Comparison of ENCODE assay signal across 9 mouse cellular contexts in genomic region chrX:135008021-135008420, GRCm38 (mm10). TPM values are rescaled to one million over a fixed set of nuclear protein-coding genes. Genes with fewer than 3 reads are reported as not detected.
A peak's percentile ranks its signal among the peaks of the same experiment; 100 is the strongest.
DNase-seq lines count a peak whose midpoint lies in the region; ATAC-seq and TF ChIP-seq lines count a peak whose summit lies in the region.
"Had no signal": no experiment of that assay in that cellular context is flagged by ENCODE, and none has a peak within 500 bp of the region (broad histone marks: within the 10 kb centered on the region; RNA-seq: fewer than 3 reads in every experiment).

No protein-coding gene starts in this region.

- WGBS in heart, embryonic 10.5 days = 32% methylated on average over 5 of the region's 5 CpGs
- 25% methylated on average over 5 of the region's 5 CpGs for WGBS in heart, postnatal 0 days
- WGBS in lung, embryonic 14.5 days = 22% methylated on average over 5 of the region's 5 CpGs
- 23% methylated on average over 5 of the region's 5 CpGs for WGBS in stomach, embryonic 15.5 days

- peaks cover 4% of the 10 kb centered on the region; the same call in 1 of the 2 replicates for H3K27me3 ChIP-seq in heart, embryonic 10.5 days (ENCODE audit: insufficient read depth, poor library complexity, severe bottlenecking)
- H3K27me3 ChIP-seq in heart, postnatal 0 days (ENCODE audit: control insufficient read depth, insufficient read depth, low read length) = no peaks in the 10 kb centered on the region
- H3K27me3 ChIP-seq in lung, embryonic 14.5 days (ENCODE audit: insufficient read depth, low read length) = no peaks in the 10 kb centered on the region
- no peaks in the 10 kb centered on the region for H3K27me3 ChIP-seq in stomach, embryonic 15.5 days (replicated peaks)

- no peak for TF ChIP-seq EP300 in heart, postnatal 0 days (IDR thresholded peaks at IDR 0.05; ENCODE audit: low read depth)

- H3K9ac ChIP-seq in heart, postnatal 0 days (replicated peaks; ENCODE audit: low read depth, low read length) = peak overlapping the region; percentile 96
- no peak overlapping the region for H3K9ac ChIP-seq in lung, embryonic 14.5 days
- no peak overlapping the region for H3K9ac ChIP-seq in stomach, embryonic 15.5 days

- intact Hi-C loops in heart, postnatal 25 days (cut with DNase I) = no loop called here
- intact Hi-C loops in left cerebral cortex, postnatal 4 days (cut with DNase I) = no loop called here

- DNase-seq in heart, embryonic 10.5 days (ENCODE audit: low spot score) = no peak
- DNase-seq in heart, postnatal 25 days (ENCODE audit: low spot score) = no peak
- peak; percentile 23 for DNase-seq in heart, postnatal 0 days (ENCODE audit: low spot score)
- DNase-seq in lung, embryonic 14.5 days = peak; percentile 31
- DNase-seq in left cerebral cortex, postnatal 4 days = no peak
- DNase-seq in cerebellum, adult 9-11 months = no peak

- H3K36me3 ChIP-seq in heart, embryonic 10.5 days = no peaks in the 10 kb centered on the region
- no peaks in the 10 kb centered on the region for H3K36me3 ChIP-seq in heart, postnatal 0 days (replicated peaks; ENCODE audit: control insufficient read depth, insufficient read depth, low read length)
- H3K36me3 ChIP-seq in lung, embryonic 14.5 days (ENCODE audit: insufficient read depth) = no peaks in the 10 kb centered on the region
- H3K36me3 ChIP-seq in stomach, embryonic 15.5 days = no peaks in the 10 kb centered on the region

- H3K4me2 ChIP-seq in heart, postnatal 0 days (ENCODE audit: low read depth, low read length) = peak overlapping the region; percentile 64
- peak overlapping the region; percentile 55 for H3K4me2 ChIP-seq in lung, embryonic 14.5 days
- H3K4me2 ChIP-seq in stomach, embryonic 15.5 days = peak overlapping the region; percentile 41

- peak overlapping the region; percentile 72 for H3K4me3 ChIP-seq in heart, embryonic 10.5 days
- H3K4me3 ChIP-seq in bone marrow macrophage, adult 2 months (ENCODE audit: insufficient read depth, low read length) = peak overlapping the region; percentile 28
- H3K4me3 ChIP-seq in heart, postnatal 0 days (ENCODE audit: low read depth, low read length) = peak overlapping the region; percentile 79
- peak overlapping the region; percentile 60 for H3K4me3 ChIP-seq in lung, embryonic 14.5 days (ENCODE audit: low read depth, low read length)
- H3K4me3 ChIP-seq in stomach, embryonic 15.5 days (replicated peaks) = peak overlapping the region; percentile 61

- no peak for ATAC-seq in heart, postnatal 0 days (ENCODE audit: insufficient read depth, low read depth)
- no peak for ATAC-seq in lung, embryonic 14.5 days (ENCODE audit: insufficient read depth)
- no peak for ATAC-seq in stomach, embryonic 15.5 days (ENCODE audit: insufficient read depth, low FRiP score, low read depth)

- no peak for TF ChIP-seq CTCF in bone marrow macrophage, adult 2 months (IDR thresholded peaks at IDR 0.05; ENCODE audit: low read depth, low read length)
- TF ChIP-seq CTCF in heart, postnatal 0 days (IDR thresholded peaks at IDR 0.05; ENCODE audit: low read depth) = no peak
- no peak for TF ChIP-seq CTCF in lung, embryonic 14.5 days (IDR thresholded peaks at IDR 0.05; ENCODE audit: low read depth)

- no peak for TF ChIP-seq POLR2A in bone marrow macrophage, adult 2 months (IDR thresholded peaks at IDR 0.05; ENCODE audit: borderline replicate concordance, low read depth, low read length)

- H3K27ac ChIP-seq in heart, embryonic 10.5 days = peak overlapping the region; percentile 95
- peak overlapping the region; percentile 69 for H3K27ac ChIP-seq in bone marrow macrophage, adult 2 months (ENCODE audit: insufficient read depth, low read depth, low read length)
- peak overlapping the region; percentile 99 for H3K27ac ChIP-seq in heart, postnatal 0 days (ENCODE audit: low read depth)
- no peak overlapping the region for H3K27ac ChIP-seq in lung, embryonic 14.5 days (ENCODE audit: low read depth)
- no peak overlapping the region for H3K27ac ChIP-seq in stomach, embryonic 15.5 days

- no peaks in the 10 kb centered on the region for H3K9me3 ChIP-seq in heart, embryonic 10.5 days
- H3K9me3 ChIP-seq in heart, postnatal 0 days (replicated peaks; ENCODE audit: control insufficient read depth, low read length) = no peaks in the 10 kb centered on the region
- H3K9me3 ChIP-seq in lung, embryonic 14.5 days (ENCODE audit: low read depth, low read length) = no peaks in the 10 kb centered on the region
- no peaks in the 10 kb centered on the region for H3K9me3 ChIP-seq in stomach, embryonic 15.5 days

- no peaks in the 10 kb centered on the region for H3K4me1 ChIP-seq in heart, embryonic 10.5 days
- no peaks in the 10 kb centered on the region for H3K4me1 ChIP-seq in bone marrow macrophage, adult 2 months (ENCODE audit: control insufficient read depth, insufficient read depth, low read length)
- H3K4me1 ChIP-seq in heart, postnatal 0 days (ENCODE audit: control insufficient read depth, insufficient read depth) = no peaks in the 10 kb centered on the region
- no peaks in the 10 kb centered on the region for H3K4me1 ChIP-seq in lung, embryonic 14.5 days (ENCODE audit: insufficient read depth)
- H3K4me1 ChIP-seq in stomach, embryonic 15.5 days = no peaks in the 10 kb centered on the region

RNA-seq across cellular contexts. Expression of gene Zmat1, which starts 1.0 kb away (rescaled TPM):
- 6.8 and 7.8 TPM in 2 replicates for polyA plus RNA-seq in heart, embryonic 10.5 days (2016; fragmentation: Nextera tagmentation; extraction: Ambion mirVana)
- total RNA-seq in heart, postnatal 25 days (2021) = 1 to 10 TPM; 3.7 to 6.6 TPM
- 5.6 and 6.4 TPM in 2 replicates for polyA plus RNA-seq in bone marrow macrophage, adult 2 months (2012; ENCODE audit: insufficient read depth, insufficient read length, missing spikeins)
- total RNA-seq in heart, postnatal 0 days (2014; rRNA removed; ENCODE audit: low replicate concordance) = 0.08 and 2.0 TPM in 2 replicates
- 5.6 and 6.8 TPM in 2 replicates for polyA plus RNA-seq in heart, postnatal 0 days (2015; fragmentation: Nextera tagmentation; extraction: Ambion mirVana)
- polyA plus RNA-seq in lung, embryonic 14.5 days (2014; fragmentation: Nextera tagmentation; extraction: Ambion mirVana) = 4.8 and 7.0 TPM in 2 replicates
- polyA plus RNA-seq in stomach, embryonic 15.5 days (2015; fragmentation: Nextera tagmentation; extraction: Ambion mirVana) = 4.9 and 5.4 TPM in 2 replicates
- 1 to 10 TPM; 7.4 to 8.4 TPM for total RNA-seq in left cerebral cortex, postnatal 4 days (2021)

RNA-seq across cellular contexts. Expression of gene Nxf2, which starts 43.5 kb away (rescaled TPM):
- 0.44 and 0.59 TPM in 2 replicates for polyA plus RNA-seq in heart, embryonic 10.5 days (2016; fragmentation: Nextera tagmentation; extraction: Ambion mirVana)
- total RNA-seq in heart, postnatal 25 days (2021) = not detected
- polyA plus RNA-seq in bone marrow macrophage, adult 2 months (2012; ENCODE audit: insufficient read depth, insufficient read length, missing spikeins) = 0.47 and 0.73 TPM in 2 replicates
- not detected in 2 replicates for total RNA-seq in heart, postnatal 0 days (2014; rRNA removed; ENCODE audit: low replicate concordance)
- 0.10 and 0.16 TPM in 2 replicates for polyA plus RNA-seq in heart, postnatal 0 days (2015; fragmentation: Nextera tagmentation; extraction: Ambion mirVana)
- polyA plus RNA-seq in lung, embryonic 14.5 days (2014; fragmentation: Nextera tagmentation; extraction: Ambion mirVana) = 0.67 and 0.85 TPM in 2 replicates
- polyA plus RNA-seq in stomach, embryonic 15.5 days (2015; fragmentation: Nextera tagmentation; extraction: Ambion mirVana) = 0.50 and 0.83 TPM in 2 replicates
- under 1 TPM; 0.14 to 0.20 TPM for total RNA-seq in left cerebral cortex, postnatal 4 days (2021)
- total RNA-seq: neutrophil, adult 5-6 weeks had no signal

Comparison
In these comparisons a context has a peak if more than half of its experiments do, and no peak if none do; other contexts are left out.
1. DNase-seq: peak in heart, postnatal 0 days (single experiment) and lung, embryonic 14.5 days (single experiment); none in heart, embryonic 10.5 days (single experiment), heart, postnatal 25 days (single experiment), left cerebral cortex, postnatal 4 days (single experiment) and cerebellum, adult 9-11 months (single experiment).
2. H3K27ac ChIP-seq: peak in heart, embryonic 10.5 days (single experiment), bone marrow macrophage, adult 2 months (single experiment) and heart, postnatal 0 days (single experiment); none in lung, embryonic 14.5 days (single experiment) and stomach, embryonic 15.5 days (single experiment).
3. H3K4me3 ChIP-seq: peak in every context shown above with its lines; median percentile 79 in heart, postnatal 0 days; 72 in heart, embryonic 10.5 days; 61 in stomach, embryonic 15.5 days; 60 in lung, embryonic 14.5 days; 28 in bone marrow macrophage, adult 2 months.
4. Peak in every context shown above with its lines, with median percentiles within 50 percentile points of each other: H3K4me2 ChIP-seq.